Mouse (Mus musculus) E14TG2a.4 (cell line): ENCODE data around the gene Podxl.

Experiments used
- H3K27me3 ChIP-seq: 2 replicates; pipeline ENCODE4 v1.6.1; 2014; ENCODE audit warnings: low read length, control low read depth; ENCODE audit not compliant: insufficient read depth
- H3K36me3 ChIP-seq: 2 replicates; pipeline ENCODE4 v1.6.1; 2014; ENCODE audit warnings: low read length, control low read depth; ENCODE audit not compliant: insufficient read depth
- H3K4me1 ChIP-seq: replicated peaks from 2 replicates; pipeline ENCODE4 v1.6.1; 2014; ENCODE audit warnings: low read depth, low read length, control low read depth
- H3K4me3 ChIP-seq: replicated peaks from 2 replicates; pipeline ENCODE4 v1.5.1; 2014; ENCODE audit warnings: mild to moderate bottlenecking, low read length
- H3K9me3 ChIP-seq: 2 replicates; pipeline ENCODE4 v1.6.1; 2014; ENCODE audit warnings: low read length, control low read depth
- CTCF ChIP-seq: conservative IDR thresholded peaks from 2 replicates; pipeline ENCODE4 v1.5.1; 2014; ENCODE audit warnings: low read length
- NANOG ChIP-seq: IDR thresholded peaks from 2 replicates; pipeline ENCODE4 v1.6.1; 2014; ENCODE audit warnings: borderline replicate concordance, low read length, mixed read lengths
- POU5F1 ChIP-seq: IDR thresholded peaks from 2 replicates; pipeline ENCODE4 v1.6.1; 2014; ENCODE audit warnings: low read length, borderline replicate concordance

Gene Podxl

DNA sequence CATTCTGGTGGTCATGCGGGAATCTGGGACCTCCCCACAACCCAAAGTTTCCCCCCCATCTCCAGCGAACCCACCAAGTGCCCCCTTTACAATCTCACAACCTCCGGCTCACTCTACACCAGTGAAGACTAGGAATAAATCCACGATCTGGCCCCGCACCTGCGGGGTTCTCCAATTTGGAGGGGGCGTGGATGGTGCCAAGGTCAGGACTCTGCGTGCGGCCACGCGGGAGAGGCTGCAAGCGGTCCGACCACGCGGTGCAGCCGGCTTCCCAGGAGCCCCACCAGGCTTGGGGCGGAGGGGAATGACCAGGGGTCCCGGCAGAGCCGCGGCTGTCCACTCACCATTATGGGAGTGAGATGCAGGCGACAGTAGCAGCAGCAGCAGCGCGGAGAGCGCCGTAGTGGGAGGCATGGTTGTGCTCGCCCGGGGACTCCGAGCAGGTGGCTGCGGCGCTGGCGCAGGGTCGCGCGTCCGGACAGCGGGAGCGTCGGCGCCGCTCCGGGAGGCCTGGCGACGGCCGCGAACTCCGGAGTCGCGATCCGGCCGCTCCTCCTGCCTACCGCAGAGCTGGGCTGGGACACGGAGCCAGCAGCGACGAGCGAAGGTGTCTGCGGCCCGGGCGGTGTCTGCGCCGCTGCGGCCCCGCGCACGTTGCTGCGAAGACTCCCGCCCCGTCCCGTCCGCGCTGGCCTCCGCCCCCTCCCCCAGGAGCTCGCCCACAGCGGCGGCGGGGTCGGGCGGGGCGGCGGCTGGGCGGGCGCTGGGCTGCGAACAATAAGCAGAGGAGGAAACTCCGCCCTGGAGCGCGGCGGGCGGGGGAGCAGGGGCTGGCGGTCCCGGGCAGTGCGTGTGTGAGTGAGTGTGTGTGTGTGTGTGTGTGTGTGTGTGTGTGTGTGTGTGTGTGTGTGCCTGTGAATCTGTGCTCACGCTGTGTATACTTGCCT lies at the start of gene Podxl:
Gene Podxl, minus strand, starts transcription at position 747 of the 947 bp plus-strand sequence.
- H3K9me3 ChIP-seq = no peaks in the 10 kb centered on the region

DNA sequence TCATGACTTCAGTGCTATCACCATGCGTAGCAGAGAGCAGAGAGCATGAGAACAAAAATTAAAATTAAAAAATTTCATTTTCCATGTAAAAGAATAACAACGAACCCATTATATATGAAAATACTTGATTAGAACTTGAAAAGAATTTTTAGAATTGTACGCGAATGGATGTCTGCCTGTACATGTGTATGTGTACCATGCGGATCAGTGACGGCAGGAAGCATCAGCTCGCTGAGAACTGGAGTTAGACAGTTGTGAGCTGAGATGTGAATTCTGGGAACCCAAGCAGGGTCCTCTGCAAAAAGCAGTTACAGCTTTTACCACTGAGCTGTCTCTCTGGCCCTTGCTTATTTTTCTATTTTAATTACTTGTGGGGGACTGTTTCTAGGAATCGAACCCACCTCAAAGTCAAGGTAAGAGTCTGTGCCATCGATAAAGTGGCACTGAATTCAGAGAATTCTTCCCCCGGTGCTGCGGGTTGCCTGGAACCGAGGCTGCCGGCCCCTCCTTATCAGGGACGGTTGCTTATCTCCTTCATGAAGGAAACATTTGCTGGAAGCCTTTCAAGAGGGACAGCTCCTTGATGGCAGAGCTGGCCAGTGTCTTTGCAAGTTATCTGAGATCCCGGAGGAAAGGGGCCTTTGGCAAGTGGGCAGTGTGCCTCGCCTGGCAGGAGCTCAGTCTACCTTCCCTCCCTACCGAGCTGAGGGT lies 48.9 kb upstream of the Podxl start:
- TF ChIP-seq POU5F1 (no peak), CTCF (no peak), NANOG (no peak)
- no peaks in the 10 kb centered on the region for H3K4me1 ChIP-seq
- H3K27me3 ChIP-seq = peaks cover 17% of the 10 kb centered on the region
- no peaks in the 10 kb centered on the region for H3K36me3 ChIP-seq
- no peaks in the 10 kb centered on the region; the same call in 1 of the 2 replicates for H3K9me3 ChIP-seq
- no peak overlapping the region for H3K4me3 ChIP-seq

More for the DNA sequence above, at the start of gene Podxl:
- peaks cover 77% of the 10 kb centered on the region for H3K27me3 ChIP-seq
- no peak for TF ChIP-seq POU5F1
- TF ChIP-seq NANOG = no peak
- TF ChIP-seq CTCF = no peak
- peak within 1 kb of the TSS; percentile 86 for H3K4me3 ChIP-seq
- H3K4me1 ChIP-seq = peaks cover 74% of the 10 kb centered on the region
- H3K36me3 ChIP-seq = no peaks in the 10 kb centered on the region

GRCm38 (mm10) chr6:31606429-31606828 lies 42.6 kb upstream of the Podxl start:
- Histone ChIP-seq H3K4me1 (peaks cover 3% of the 10 kb centered on the region; the same call in 1 of the 2 replicates), H3K4me3 (no peak overlapping the region), H3K36me3 (no peaks in the 10 kb centered on the region), H3K27me3 (peaks cover 29% of the 10 kb centered on the region), H3K9me3 (no peaks in the 10 kb centered on the region)
- TF ChIP-seq POU5F1 = no peak
- no peak for TF ChIP-seq NANOG
- no peak for TF ChIP-seq CTCF

DNA sequence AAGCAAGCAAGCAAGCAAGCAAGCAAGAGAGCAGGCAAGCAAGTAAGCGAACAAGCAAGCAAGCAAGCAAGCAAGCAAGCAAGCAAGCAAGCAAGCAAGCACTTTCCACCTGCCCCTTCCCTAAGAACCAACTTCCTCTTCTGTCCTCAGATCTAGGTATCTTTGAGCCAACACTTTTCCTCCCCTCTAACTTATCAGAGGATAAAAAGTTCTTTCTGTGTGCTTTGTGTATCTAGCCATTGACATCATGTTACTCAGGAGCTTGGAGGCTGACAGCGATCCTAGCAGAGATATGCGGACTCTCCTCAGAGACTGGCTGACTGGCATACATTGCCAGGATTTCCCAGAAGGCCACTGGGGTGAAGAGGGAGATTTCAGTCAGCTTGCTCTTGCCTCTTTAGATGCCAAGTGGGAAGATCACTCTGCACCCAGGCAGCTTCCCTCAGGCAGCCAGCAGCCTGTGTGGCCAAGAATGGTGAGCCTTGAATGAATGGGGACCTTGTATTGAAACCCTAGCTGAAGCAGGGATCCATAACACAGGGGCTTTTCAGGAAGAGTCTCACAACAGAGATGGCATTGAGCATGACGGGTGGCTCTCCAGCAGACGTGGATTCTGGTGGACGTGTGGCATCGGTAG lies 41.0 kb upstream of the Podxl start:
- no peak for TF ChIP-seq CTCF
- TF ChIP-seq POU5F1 = no peak
- TF ChIP-seq NANOG = no peak
- Histone ChIP-seq H3K9me3 (no peaks in the 10 kb centered on the region), H3K36me3 (no peaks in the 10 kb centered on the region)

DNA sequence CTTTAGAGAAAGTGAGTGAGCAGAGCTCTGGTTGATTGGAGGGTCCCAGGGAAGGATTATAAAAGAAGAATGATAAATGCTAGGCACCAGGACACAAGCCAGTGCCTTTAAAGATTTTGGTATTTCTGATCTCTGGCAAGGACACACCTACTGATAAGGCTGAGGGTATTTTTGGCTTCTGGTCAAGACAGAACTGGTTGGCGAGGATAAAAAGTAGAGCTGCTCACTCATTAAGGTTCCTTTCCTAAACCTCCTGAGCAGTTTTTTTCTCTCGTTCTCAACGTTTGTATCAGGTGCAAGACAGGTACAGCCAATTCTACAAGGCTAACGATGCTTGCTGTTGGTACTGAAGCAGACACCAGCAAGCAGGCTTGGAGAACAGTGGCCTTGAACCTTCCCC lies 38.7 kb upstream of the Podxl start:
- H3K4me1 ChIP-seq = peaks cover 39% of the 10 kb centered on the region
- H3K27me3 ChIP-seq = peaks cover 31% of the 10 kb centered on the region
- no peak for TF ChIP-seq POU5F1
- TF ChIP-seq NANOG = no peak
- no peak for TF ChIP-seq CTCF
- no peaks in the 10 kb centered on the region for H3K9me3 ChIP-seq
- no peak overlapping the region for H3K4me3 ChIP-seq
- H3K36me3 ChIP-seq = no peaks in the 10 kb centered on the region

More for the DNA sequence above, 41.0 kb upstream of the Podxl start:
- peaks cover 30% of the 10 kb centered on the region for H3K27me3 ChIP-seq
- peaks cover 19% of the 10 kb centered on the region for H3K4me1 ChIP-seq
- no peak overlapping the region for H3K4me3 ChIP-seq

- no peak overlapping the region for H3K4me3 ChIP-seq
- H3K36me3 ChIP-seq = no peaks in the 10 kb centered on the region
- peaks cover 22% of the 10 kb centered on the region for H3K27me3 ChIP-seq
- peaks cover 52% of the 10 kb centered on the region for H3K4me1 ChIP-seq
- no peaks in the 10 kb centered on the region for H3K9me3 ChIP-seq
- TF ChIP-seq NANOG (no peak), CTCF (no peak)
Measured at GRCm38 (mm10) chr6:31601131-31601530, 37.4 kb upstream of the Podxl start.

- peaks cover 53% of the 10 kb centered on the region for H3K4me1 ChIP-seq
- no peaks in the 10 kb centered on the region for H3K9me3 ChIP-seq
- H3K36me3 ChIP-seq = no peaks in the 10 kb centered on the region
- TF ChIP-seq POU5F1 (no peak), NANOG (no peak), CTCF (no peak)
- no peak overlapping the region for H3K4me3 ChIP-seq
- H3K27me3 ChIP-seq = peaks cover 17% of the 10 kb centered on the region
Measured at GRCm38 (mm10) chr6:31599863-31600262, 36.1 kb upstream of the Podxl start.

- Histone ChIP-seq H3K9me3 (no peaks in the 10 kb centered on the region), H3K27me3 (peaks cover 21% of the 10 kb centered on the region; the same call in 1 of the 2 replicates), H3K4me3 (no peak overlapping the region), H3K36me3 (no peaks in the 10 kb centered on the region), H3K4me1 (peaks cover 53% of the 10 kb centered on the region)
- TF ChIP-seq NANOG (no peak), POU5F1 (no peak), CTCF (no peak)
Measured at GRCm38 (mm10) chr6:31598349-31598911, 34.6 kb upstream of the Podxl start.
